Mouse (Mus musculus): ENCODE measurements around the gene Grin2a. TPM values are rescaled to one million over a fixed set of nuclear protein-coding genes. Genes with fewer than 3 reads are reported as not detected.

The Grin2a gene
- polyA plus RNA-seq, 1 experiment = 4.2 TPM

GRCm38 (mm10) chr16:9993255-9994040, 1.9 kb downstream of the Grin2a start:
- no peak overlapping the region for H3K4me3 ChIP-seq (ENCODE audit: low read depth, low read length)
- H3K4me1 ChIP-seq (ENCODE audit: control insufficient read depth, insufficient read depth, insufficient read length, low read length) = no peaks in the 10 kb centered on the region
- 4% methylated on average over 39 of the region's 39 CpGs for WGBS
- H3K36me3 ChIP-seq (ENCODE audit: control insufficient read depth, insufficient read depth, low read length) = no peaks in the 10 kb centered on the region
- no peak for TF ChIP-seq POLR2A (IDR thresholded peaks at IDR 0.05; ENCODE audit: low read depth, low read length)
- TF ChIP-seq CTCF (IDR thresholded peaks at IDR 0.05; ENCODE audit: extremely low read depth, insufficient read length, insufficient replicate concordance, low read depth, low read length) = peak; percentile 32; the same call in 1 of the 2 replicates
- 0 out of 2 replicates have a peak, but pooled peaks cover 3% of the 10 kb centered on the region for H3K27me3 ChIP-seq (ENCODE audit: control insufficient read depth, insufficient read depth, low read length)
- no peak overlapping the region for H3K27ac ChIP-seq (ENCODE audit: insufficient read depth, low read depth, low read length)

- H3K27ac ChIP-seq (ENCODE audit: insufficient read depth, low read depth, low read length) = no peak overlapping the region
- 0 out of 2 replicates have a peak, but pooled peaks cover 3% of the 10 kb centered on the region for H3K27me3 ChIP-seq (ENCODE audit: control insufficient read depth, insufficient read depth, low read length)
- TF ChIP-seq POLR2A (IDR thresholded peaks at IDR 0.05; ENCODE audit: low read depth, low read length) (no peak), CTCF (IDR thresholded peaks at IDR 0.05; ENCODE audit: extremely low read depth, insufficient read length, insufficient replicate concordance, low read depth, low read length) (no peak)
- 4% methylated on average over 17 of the region's 17 CpGs for WGBS
- H3K36me3 ChIP-seq (ENCODE audit: control insufficient read depth, insufficient read depth, low read length) = no peaks in the 10 kb centered on the region
- H3K4me3 ChIP-seq (ENCODE audit: low read depth, low read length) = no peak overlapping the region
- H3K4me1 ChIP-seq (ENCODE audit: control insufficient read depth, insufficient read depth, insufficient read length, low read length) = no peaks in the 10 kb centered on the region
These were observed 2.6 kb downstream of the Grin2a start for GRCm38 (mm10) chr16:9992773-9993221.

DNA sequence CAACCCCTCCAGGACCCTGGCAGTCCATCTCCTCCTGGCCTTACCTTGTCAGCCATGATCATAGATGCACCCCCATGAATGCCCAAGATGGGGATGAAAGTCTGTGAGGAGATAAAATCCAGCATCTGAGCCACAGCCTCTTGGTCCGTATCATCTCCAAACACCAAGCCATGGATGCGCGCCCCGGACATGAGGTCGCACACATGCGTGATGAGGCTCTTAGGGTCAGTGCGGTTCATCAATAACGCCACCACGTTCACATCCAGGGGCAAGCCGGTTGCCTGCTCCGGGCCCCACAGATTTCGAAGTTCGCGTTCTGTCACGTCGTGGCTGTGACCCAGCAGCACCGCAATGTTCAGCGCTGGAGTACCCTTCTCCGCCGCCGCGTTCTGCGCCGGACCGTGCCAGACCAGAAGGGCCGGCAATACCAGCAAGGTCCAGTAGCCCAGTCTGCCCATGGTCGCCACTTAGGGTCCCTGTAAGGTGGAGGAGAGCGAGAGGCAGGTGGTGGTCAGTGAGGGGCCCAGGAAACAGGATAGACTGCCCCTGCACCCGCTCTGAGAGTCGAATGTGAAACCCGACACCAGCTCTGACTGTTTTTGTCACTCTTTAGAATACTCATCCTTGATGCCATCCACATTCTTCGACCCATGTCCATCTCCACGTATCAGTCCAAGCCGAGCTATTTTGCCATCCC, 3.1 kb downstream of the Grin2a start:
- WGBS = 20% methylated on average over 34 of the region's 34 CpGs
- H3K27me3 ChIP-seq (ENCODE audit: control insufficient read depth, insufficient read depth, low read length) = 0 out of 2 replicates have a peak, but pooled peaks cover 3% of the 10 kb centered on the region
- no peak overlapping the region for H3K4me3 ChIP-seq (ENCODE audit: low read depth, low read length)

DNA sequence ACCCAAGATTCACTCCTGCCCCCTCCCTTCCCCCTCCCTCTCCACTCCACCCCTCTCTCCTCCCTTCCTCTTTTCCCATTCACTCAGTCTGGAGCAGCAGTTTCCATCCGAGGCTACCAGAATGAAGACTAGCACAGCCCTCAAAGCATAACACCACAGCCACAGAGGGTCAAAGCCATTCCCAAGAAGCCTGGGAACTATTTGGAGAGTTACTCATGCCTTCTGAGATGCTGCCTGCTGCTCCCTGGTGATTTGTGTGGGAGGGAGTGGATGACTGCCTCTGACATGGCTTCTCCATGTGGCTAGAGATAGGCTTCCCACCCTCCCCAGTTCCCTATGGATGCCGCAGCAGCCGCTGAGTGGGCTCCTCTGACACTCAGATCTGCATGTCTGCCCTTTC, 10.3 kb downstream of the Grin2a start:
- TF ChIP-seq POLR2A (IDR thresholded peaks at IDR 0.05; ENCODE audit: low read depth, low read length) (no peak), CTCF (IDR thresholded peaks at IDR 0.05; ENCODE audit: extremely low read depth, insufficient read length, insufficient replicate concordance, low read depth, low read length) (no peak)
- WGBS = 59% methylated on average over 3 of the region's 3 CpGs
- no peaks in the 10 kb centered on the region for H3K36me3 ChIP-seq (ENCODE audit: control insufficient read depth, insufficient read depth, low read length)
- no peaks in the 10 kb centered on the region for H3K4me1 ChIP-seq (ENCODE audit: control insufficient read depth, insufficient read depth, insufficient read length, low read length)
- no peak overlapping the region for H3K27ac ChIP-seq (ENCODE audit: insufficient read depth, low read depth, low read length)
- no peaks in the 10 kb centered on the region for H3K27me3 ChIP-seq (ENCODE audit: control insufficient read depth, insufficient read depth, low read length)
- no peak overlapping the region for H3K4me3 ChIP-seq (ENCODE audit: low read depth, low read length)

More for the DNA sequence above, 3.1 kb downstream of the Grin2a start:
- no peak for TF ChIP-seq POLR2A (IDR thresholded peaks at IDR 0.05; ENCODE audit: low read depth, low read length)
- no peak for TF ChIP-seq CTCF (IDR thresholded peaks at IDR 0.05; ENCODE audit: extremely low read depth, insufficient read length, insufficient replicate concordance, low read depth, low read length)
- H3K36me3 ChIP-seq (ENCODE audit: control insufficient read depth, insufficient read depth, low read length) = no peaks in the 10 kb centered on the region
- no peak overlapping the region for H3K27ac ChIP-seq (ENCODE audit: insufficient read depth, low read depth, low read length)
- H3K4me1 ChIP-seq (ENCODE audit: control insufficient read depth, insufficient read depth, insufficient read length, low read length) = no peaks in the 10 kb centered on the region

DNA sequence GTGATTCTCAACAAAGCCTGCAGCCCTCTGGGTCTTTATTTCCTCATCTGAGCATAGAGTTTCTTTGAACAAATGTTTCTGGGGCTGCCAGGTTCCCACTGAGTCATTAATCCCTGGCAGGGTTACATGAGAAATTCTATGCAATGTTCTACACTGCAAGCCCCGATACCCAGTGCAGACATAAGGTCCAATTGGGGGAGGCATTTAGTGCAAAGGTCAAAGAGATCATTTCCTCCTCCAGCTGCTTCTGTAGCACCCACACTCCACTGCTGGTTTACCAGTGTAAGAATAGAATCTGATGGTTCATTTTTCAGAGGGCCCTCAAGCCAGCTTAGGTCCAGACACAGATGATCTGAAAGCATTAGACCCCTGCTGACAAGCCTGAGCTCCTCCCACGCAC, 14.7 kb downstream of the Grin2a start:
- no peak overlapping the region for H3K27ac ChIP-seq (ENCODE audit: insufficient read depth, low read depth, low read length)
- no peaks in the 10 kb centered on the region for H3K4me1 ChIP-seq (ENCODE audit: control insufficient read depth, insufficient read depth, insufficient read length, low read length)

GRCm38 (mm10) chr16:9978173-9978572, 17.2 kb downstream of the Grin2a start:
- H3K27me3 ChIP-seq (ENCODE audit: control insufficient read depth, insufficient read depth, low read length) = no peaks in the 10 kb centered on the region
- no peaks in the 10 kb centered on the region for H3K36me3 ChIP-seq (ENCODE audit: control insufficient read depth, insufficient read depth, low read length)
- WGBS = 68% methylated on average over 2 of the region's 2 CpGs
- H3K4me3 ChIP-seq (ENCODE audit: low read depth, low read length) = no peak overlapping the region
- no peaks in the 10 kb centered on the region for H3K4me1 ChIP-seq (ENCODE audit: control insufficient read depth, insufficient read depth, insufficient read length, low read length)
- no peak overlapping the region for H3K27ac ChIP-seq (ENCODE audit: insufficient read depth, low read depth, low read length)
- TF ChIP-seq POLR2A (IDR thresholded peaks at IDR 0.05; ENCODE audit: low read depth, low read length) (no peak), CTCF (IDR thresholded peaks at IDR 0.05; ENCODE audit: extremely low read depth, insufficient read length, insufficient replicate concordance, low read depth, low read length) (no peak)

More for the DNA sequence above, 14.7 kb downstream of the Grin2a start:
- Histone ChIP-seq H3K36me3 (ENCODE audit: control insufficient read depth, insufficient read depth, low read length) (no peaks in the 10 kb centered on the region), H3K4me3 (ENCODE audit: low read depth, low read length) (no peak overlapping the region), H3K27me3 (ENCODE audit: control insufficient read depth, insufficient read depth, low read length) (no peaks in the 10 kb centered on the region)
- TF ChIP-seq POLR2A (IDR thresholded peaks at IDR 0.05; ENCODE audit: low read depth, low read length) = no peak
- no peak for TF ChIP-seq CTCF (IDR thresholded peaks at IDR 0.05; ENCODE audit: extremely low read depth, insufficient read length, insufficient replicate concordance, low read depth, low read length)
- whole genome bisulfite sequencing = 48% methylated on average over 2 of the region's 2 CpGs

DNA sequence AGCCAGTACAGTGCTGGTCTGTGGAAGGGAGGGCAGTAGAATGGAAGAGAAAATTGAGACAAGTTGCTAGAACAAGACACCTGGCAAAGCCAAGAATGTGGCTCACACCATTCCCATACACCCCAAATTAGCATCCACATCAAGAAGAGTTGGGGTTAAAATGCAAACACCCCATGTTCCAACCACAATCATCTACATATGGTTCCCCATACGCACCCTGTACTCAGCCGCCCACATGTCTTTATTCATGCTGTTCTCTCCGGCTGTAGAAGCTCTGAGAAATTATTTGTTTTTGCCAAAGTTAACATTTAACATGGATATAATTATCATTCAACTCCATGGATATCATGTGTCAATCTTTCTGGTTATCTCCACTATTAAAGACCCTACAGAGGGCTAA, 22.7 kb downstream of the Grin2a start:
- no peaks in the 10 kb centered on the region for H3K36me3 ChIP-seq (ENCODE audit: control insufficient read depth, insufficient read depth, low read length)
- H3K4me1 ChIP-seq (ENCODE audit: control insufficient read depth, insufficient read depth, insufficient read length, low read length) = no peaks in the 10 kb centered on the region
- WGBS = 65% methylated on average over 3 of the region's 3 CpGs
- H3K27ac ChIP-seq (ENCODE audit: insufficient read depth, low read depth, low read length) = no peak overlapping the region
- H3K27me3 ChIP-seq (ENCODE audit: control insufficient read depth, insufficient read depth, low read length) = no peaks in the 10 kb centered on the region
- TF ChIP-seq CTCF (IDR thresholded peaks at IDR 0.05; ENCODE audit: extremely low read depth, insufficient read length, insufficient replicate concordance, low read depth, low read length) (no peak), POLR2A (IDR thresholded peaks at IDR 0.05; ENCODE audit: low read depth, low read length) (no peak)
- no peak overlapping the region for H3K4me3 ChIP-seq (ENCODE audit: low read depth, low read length)

All from small intestine, adult 2 months (tissue).